Mouse (Mus musculus) liver, embryonic 12.5 days (tissue): ENCODE measurements around the gene Ces5a. TPM values are rescaled to one million over a fixed set of nuclear protein-coding genes. Genes with fewer than 3 reads are reported as not detected.

ENCODE experiments used
- ATAC-seq: fragments of 200-750 bp; cut with Nextera tagmentation; 2 replicates; pipeline ENCODE4 v1.8.0; 2017; ENCODE audit warnings: moderate number of reproducible peaks, mild to moderate bottlenecking, moderate library complexity
- H3K27ac ChIP-seq: fragments of 300-500 bp; sonication (generic); 2 replicates; pipeline ENCODE4 v1.5.1; 2016; ENCODE audit warnings: mild to moderate bottlenecking
- H3K27me3 ChIP-seq: fragments of 300-500 bp; sonication (generic); replicated peaks from 2 replicates; pipeline ENCODE4 v1.6.1; 2016; ENCODE audit warnings: mild to moderate bottlenecking, moderate library complexity
- H3K36me3 ChIP-seq: fragments of 300-500 bp; sonication (generic); 2 replicates; pipeline ENCODE4 v1.6.1; 2016; ENCODE audit warnings: mild to moderate bottlenecking, moderate library complexity
- H3K4me1 ChIP-seq: fragments of 300-500 bp; sonication (generic); 2 replicates; pipeline ENCODE4 v1.6.1; 2016
- H3K4me2 ChIP-seq: fragments of 300-500 bp; sonication (generic); 2 replicates; pipeline ENCODE4 v1.6.1; 2016; ENCODE audit warnings: mild to moderate bottlenecking, moderate library complexity
- H3K4me3 ChIP-seq: fragments of 300-500 bp; sonication (generic); 2 replicates; pipeline ENCODE4 v1.5.1; 2016; ENCODE audit warnings: mild to moderate bottlenecking, moderate library complexity
- H3K9ac ChIP-seq: fragments of 300-500 bp; sonication (generic); 2 replicates; pipeline ENCODE4 v1.6.1; 2016; ENCODE audit warnings: mild to moderate bottlenecking, moderate library complexity
- H3K9me3 ChIP-seq: fragments of 300-500 bp; sonication (generic); replicated peaks from 2 replicates; pipeline ENCODE4 v1.6.1; 2016; ENCODE audit warnings: mild to moderate bottlenecking, moderate library complexity
- WGBS: fragments of 180-500 bp; shearing (Covaris S2); methylation state at CpG from one replicate; pipeline ENCODE4 v1.1.7; 2016; ENCODE audit not compliant: insufficient replicate concordance; 5-methylcytosine and 5-hydroxymethylcytosine counted together
- polyA plus RNA-seq: library from polyadenylated mRNA; unstranded; fragments of >200 nt; fragmentation: Nextera tagmentation; extraction: Ambion mirVana; gene quantifications from 2 replicates; pipeline ENCODE4 v1.2.1, GENCODE M21; 2016

Ces5a gene
- polyA plus RNA-seq: not detected in 2 replicates

- H3K9me3 ChIP-seq: peaks cover 5% of the 10 kb centered on the region; the same call in 1 of the 2 replicates
- no peak for ATAC-seq
- H3K36me3 ChIP-seq: no peaks in the 10 kb centered on the region
- no peaks in the 10 kb centered on the region for H3K27me3 ChIP-seq
- H3K4me3 ChIP-seq: no peak within 1 kb of the TSS
- no peak within 1 kb of the TSS for H3K27ac ChIP-seq
- no peak within 1 kb of the TSS for H3K9ac ChIP-seq
- WGBS: 71% methylated on average over 5 of the region's 5 CpGs
- no peaks in the 10 kb centered on the region for H3K4me1 ChIP-seq
- no peak within 1 kb of the TSS for H3K4me2 ChIP-seq
Observed at GRCm38 (mm10) chr8:93535730-93536129, at the start of gene Ces5a. Gene Ces5a, minus strand, starts transcription at chr8:93535830.

- ATAC-seq: no peak
- 68% methylated on average over 9 of the region's 9 CpGs for WGBS
- H3K27ac ChIP-seq: no peak overlapping the region
- H3K4me3 ChIP-seq: no peak overlapping the region
- H3K36me3 ChIP-seq: no peaks in the 10 kb centered on the region
- H3K27me3 ChIP-seq: no peaks in the 10 kb centered on the region
- no peaks in the 10 kb centered on the region for H3K4me1 ChIP-seq
- no peak overlapping the region for H3K4me2 ChIP-seq
- no peaks in the 10 kb centered on the region for H3K9me3 ChIP-seq
- H3K9ac ChIP-seq: no peak overlapping the region
Observed at GRCm38 (mm10) chr8:93572841-93573240, 37.2 kb upstream of the Ces5a start.

- Histone ChIP-seq H3K27me3 (no peaks in the 10 kb centered on the region), H3K36me3 (no peaks in the 10 kb centered on the region), H3K4me1 (no peaks in the 10 kb centered on the region), H3K27ac (no peak overlapping the region), H3K9me3 (no peaks in the 10 kb centered on the region; the same call in 1 of the 2 replicates), H3K4me2 (no peak overlapping the region), H3K9ac (no peak overlapping the region), H3K4me3 (no peak overlapping the region)
- ATAC-seq: no peak
- WGBS: 23% methylated on average over 2 of the region's 2 CpGs
Observed at GRCm38 (mm10) chr8:93572095-93572501, 36.5 kb upstream of the Ces5a start.

GRCm38 (mm10) chr8:93571369-93571985 lies 35.8 kb upstream of the Ces5a start:
- Histone ChIP-seq H3K27me3 (no peaks in the 10 kb centered on the region), H3K36me3 (no peaks in the 10 kb centered on the region), H3K4me1 (no peaks in the 10 kb centered on the region), H3K9me3 (no peaks in the 10 kb centered on the region; the same call in 1 of the 2 replicates), H3K9ac (no peak overlapping the region), H3K4me2 (no peak overlapping the region), H3K4me3 (no peak overlapping the region), H3K27ac (no peak overlapping the region)
- ATAC-seq: no peak
- WGBS: 45% methylated on average over 9 of the region's 9 CpGs

- Histone ChIP-seq H3K27ac (no peak overlapping the region), H3K4me2 (no peak overlapping the region), H3K4me1 (no peaks in the 10 kb centered on the region), H3K27me3 (no peaks in the 10 kb centered on the region), H3K9me3 (no peaks in the 10 kb centered on the region; the same call in 1 of the 2 replicates), H3K9ac (no peak overlapping the region), H3K4me3 (no peak overlapping the region), H3K36me3 (no peaks in the 10 kb centered on the region)
- ATAC-seq: no peak
- 28% methylated on average over 2 of the region's 2 CpGs for WGBS
Observed at GRCm38 (mm10) chr8:93570186-93570530, 34.5 kb upstream of the Ces5a start.

- whole genome bisulfite sequencing: 51% methylated on average over 13 of the region's 13 CpGs
- Histone ChIP-seq H3K4me3 (no peak overlapping the region), H3K4me2 (no peak overlapping the region), H3K36me3 (no peaks in the 10 kb centered on the region), H3K27me3 (no peaks in the 10 kb centered on the region), H3K27ac (no peak overlapping the region), H3K4me1 (no peaks in the 10 kb centered on the region), H3K9me3 (no peaks in the 10 kb centered on the region; the same call in 1 of the 2 replicates), H3K9ac (no peak overlapping the region)
- no peak for ATAC-seq
Observed at GRCm38 (mm10) chr8:93569311-93570185, 33.9 kb upstream of the Ces5a start.

GRCm38 (mm10) chr8:93568666-93569065 lies 33.0 kb upstream of the Ces5a start:
- no peak overlapping the region for H3K4me2 ChIP-seq
- H3K27me3 ChIP-seq: no peaks in the 10 kb centered on the region
- WGBS: 78% methylated on average over 3 of the region's 3 CpGs
- ATAC-seq: no peak
- H3K4me1 ChIP-seq: no peaks in the 10 kb centered on the region
- no peak overlapping the region for H3K4me3 ChIP-seq
- no peak overlapping the region for H3K27ac ChIP-seq
- no peak overlapping the region for H3K9ac ChIP-seq
- H3K9me3 ChIP-seq: no peaks in the 10 kb centered on the region; the same call in 1 of the 2 replicates
- no peaks in the 10 kb centered on the region for H3K36me3 ChIP-seq

- no peak overlapping the region for H3K4me2 ChIP-seq
- no peak overlapping the region for H3K4me3 ChIP-seq
- no peak overlapping the region for H3K27ac ChIP-seq
- H3K9me3 ChIP-seq: no peaks in the 10 kb centered on the region; the same call in 1 of the 2 replicates
- WGBS: 72% methylated on average over 9 of the region's 9 CpGs
- no peaks in the 10 kb centered on the region for H3K27me3 ChIP-seq
- no peak for ATAC-seq
- H3K4me1 ChIP-seq: no peaks in the 10 kb centered on the region
- H3K36me3 ChIP-seq: no peaks in the 10 kb centered on the region
- no peak overlapping the region for H3K9ac ChIP-seq
Observed at GRCm38 (mm10) chr8:93567086-93567485, 31.5 kb upstream of the Ces5a start.

GRCm38 (mm10) chr8:93564634-93565033 lies 29.0 kb upstream of the Ces5a start:
- Histone ChIP-seq H3K9ac (no peak overlapping the region), H3K36me3 (no peaks in the 10 kb centered on the region), H3K4me2 (no peak overlapping the region), H3K4me1 (no peaks in the 10 kb centered on the region), H3K9me3 (no peaks in the 10 kb centered on the region; the same call in 1 of the 2 replicates), H3K27me3 (no peaks in the 10 kb centered on the region), H3K4me3 (no peak overlapping the region), H3K27ac (no peak overlapping the region)
- no peak for ATAC-seq
- 54% methylated on average over 4 of the region's 4 CpGs for WGBS

GRCm38 (mm10) chr8:93563551-93563950 lies 27.9 kb upstream of the Ces5a start:
- Histone ChIP-seq H3K36me3 (no peaks in the 10 kb centered on the region), H3K4me2 (no peak overlapping the region), H3K4me1 (no peaks in the 10 kb centered on the region), H3K27me3 (no peaks in the 10 kb centered on the region), H3K4me3 (no peak overlapping the region), H3K9me3 (no peaks in the 10 kb centered on the region; the same call in 1 of the 2 replicates), H3K9ac (no peak overlapping the region), H3K27ac (no peak overlapping the region)
- ATAC-seq: no peak
- WGBS: 70% methylated on average over 7 of the region's 7 CpGs

GRCm38 (mm10) chr8:93562557-93563210 lies 27.1 kb upstream of the Ces5a start:
- 36% methylated on average over 6 of the region's 6 CpGs for WGBS
- H3K36me3 ChIP-seq: no peaks in the 10 kb centered on the region
- no peaks in the 10 kb centered on the region; the same call in 1 of the 2 replicates for H3K9me3 ChIP-seq
- no peaks in the 10 kb centered on the region for H3K27me3 ChIP-seq
- H3K4me1 ChIP-seq: no peaks in the 10 kb centered on the region
- no peak for ATAC-seq
- H3K4me2 ChIP-seq: no peak overlapping the region
- H3K27ac ChIP-seq: no peak overlapping the region
- H3K4me3 ChIP-seq: no peak overlapping the region
- no peak overlapping the region for H3K9ac ChIP-seq

- no peak overlapping the region for H3K4me2 ChIP-seq
- no peaks in the 10 kb centered on the region for H3K9me3 ChIP-seq
- no peak for ATAC-seq
- no peaks in the 10 kb centered on the region for H3K27me3 ChIP-seq
- H3K9ac ChIP-seq: no peak overlapping the region
- WGBS: 41% methylated on average over 3 of the region's 3 CpGs
- H3K36me3 ChIP-seq: no peaks in the 10 kb centered on the region
- no peaks in the 10 kb centered on the region for H3K4me1 ChIP-seq
- no peak overlapping the region for H3K4me3 ChIP-seq
- no peak overlapping the region for H3K27ac ChIP-seq
Observed at GRCm38 (mm10) chr8:93561271-93561670, 25.6 kb upstream of the Ces5a start.
